Mouse (Mus musculus) ES-CJ7 (cell line): ENCODE measurements around the gene Rpl35.
A peak's percentile ranks its signal among the peaks of the same experiment; 100 is the strongest.
"Not testable (repeated sequence)": the region's sequence is repeated elsewhere in the genome, so short reads cannot be mapped to it uniquely, and the experiment has no call there.

ENCODE experiments used
- DNase-seq: peaks from one replicate; pipeline ENCODE4 v3.0.0; 2011; ENCODE audit warnings: low read depth, low spot score

Rpl35 gene

DNA sequence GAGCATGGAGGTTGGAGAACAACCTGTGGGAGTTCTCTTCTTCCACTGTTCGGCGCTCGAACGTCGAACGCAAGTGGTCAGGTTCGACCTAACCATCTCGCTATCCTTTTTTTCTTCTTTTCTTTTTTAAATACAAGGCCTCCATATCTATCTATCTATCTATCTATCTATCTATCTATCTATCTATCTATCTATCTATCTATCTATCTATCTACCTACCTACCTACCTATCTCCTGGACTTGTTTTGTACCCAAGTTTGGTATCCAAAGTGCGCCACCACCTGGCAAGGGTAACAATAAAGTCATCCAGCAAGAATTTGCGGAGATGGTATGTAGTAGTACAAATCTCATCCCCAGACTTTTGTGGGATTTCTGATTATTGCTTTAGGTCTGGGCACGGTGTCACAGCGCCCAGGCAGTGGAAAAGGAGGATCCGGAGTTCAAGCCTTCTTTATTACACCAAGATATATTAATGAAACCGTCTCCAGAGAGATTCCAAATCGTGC is at the start of gene Rpl35:
Gene Rpl35, minus strand, starts transcription at position 51 of the 506 bp plus-strand sequence.
- peak; percentile 76 for DNase-seq

GRCm38 (mm10) chr2:39048515-39048914 is 43.1 kb upstream of the Rpl35 start:
- no peak for DNase-seq

GRCm38 (mm10) chr2:39040215-39040614 is 34.8 kb upstream of the Rpl35 start:
- no peak for DNase-seq

- DNase-seq, result no peak
These were observed 26.2 kb upstream of the Rpl35 start for GRCm38 (mm10) chr2:39031611-39032010.

GRCm38 (mm10) chr2:39020004-39020403 is 14.6 kb upstream of the Rpl35 start:
- no peak for DNase-seq

- no peak for DNase-seq
These were observed 11.2 kb upstream of the Rpl35 start for GRCm38 (mm10) chr2:39016581-39016980.

GRCm38 (mm10) chr2:39012768-39013279 is 7.4 kb upstream of the Rpl35 start:
- no peak for DNase-seq

- DNase-seq, result no peak
These were observed 6.5 kb upstream of the Rpl35 start for GRCm38 (mm10) chr2:39011971-39012370.

- DNase-seq, result no peak
These were observed 5.8 kb upstream of the Rpl35 start for GRCm38 (mm10) chr2:39011264-39011663.

DNA sequence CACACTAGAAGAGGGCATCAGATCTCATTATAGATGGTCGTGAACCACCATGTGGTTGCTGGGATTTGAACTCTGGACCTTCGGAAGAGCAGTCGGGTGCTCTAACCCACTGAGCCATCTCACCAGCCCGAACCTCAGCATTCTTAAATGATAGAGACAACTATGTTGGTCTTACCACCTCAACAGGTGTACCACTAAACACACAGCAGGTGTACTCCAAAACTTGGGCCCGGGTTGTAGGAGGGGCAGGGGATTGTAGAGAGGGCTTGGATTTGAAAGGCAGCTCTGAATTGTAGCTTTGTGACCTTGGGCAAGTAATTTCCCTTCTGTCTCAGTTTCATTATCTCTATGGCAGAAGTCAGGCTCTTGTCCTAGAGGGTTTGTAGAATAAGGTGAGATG is 4.7 kb upstream of the Rpl35 start:
- DNase-seq, result not testable (repeated sequence)

- DNase-seq, result no peak
These were observed 3.5 kb upstream of the Rpl35 start for GRCm38 (mm10) chr2:39008954-39009365.

DNA sequence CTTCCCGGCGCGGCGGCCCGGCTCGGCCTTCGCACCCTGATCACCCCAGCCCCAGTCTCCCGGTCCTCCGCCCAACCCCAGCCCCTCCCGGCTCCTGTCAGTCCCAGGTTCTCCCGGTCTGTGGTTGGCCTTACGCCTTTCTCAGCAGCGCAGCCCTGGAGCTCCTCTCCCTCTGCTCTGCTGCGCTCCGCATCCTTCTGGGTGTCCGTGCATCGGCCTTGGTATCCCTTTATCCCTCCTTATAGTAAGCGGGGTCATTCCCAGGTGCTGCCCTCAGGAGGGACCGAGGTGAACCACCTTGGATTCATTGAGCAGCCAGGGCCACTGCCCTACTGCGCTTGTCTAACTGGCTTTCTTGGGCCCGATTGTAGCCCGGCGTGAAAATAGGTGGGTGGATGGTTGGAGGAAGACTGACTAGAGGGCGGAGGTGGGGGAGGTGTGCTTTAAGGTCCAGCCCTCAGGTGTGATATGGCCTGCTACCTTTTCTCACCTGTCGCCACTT is 3.0 kb upstream of the Rpl35 start:
- peak; percentile 32 for DNase-seq

DNA sequence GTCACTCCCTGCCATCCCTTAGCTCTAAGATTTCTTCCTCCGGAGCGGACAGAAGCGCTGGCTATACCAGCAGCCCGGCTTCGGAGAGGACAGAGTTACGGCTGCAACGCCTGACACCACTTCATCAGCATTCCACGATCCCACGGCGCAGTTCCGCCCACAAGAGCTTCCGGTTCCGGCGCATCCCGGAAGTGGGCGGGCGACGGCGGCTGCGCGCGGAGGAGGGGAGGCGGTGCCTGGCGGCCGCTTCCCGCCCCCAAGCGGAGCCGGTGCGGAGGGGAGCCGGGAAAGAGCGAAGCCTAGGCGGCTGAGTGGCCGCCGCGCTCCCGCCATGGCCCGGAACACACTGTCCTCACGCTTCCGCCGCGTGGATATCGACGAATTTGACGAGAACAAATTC is 2.4 kb upstream of the Rpl35 start:
- DNase-seq, result peak; percentile 91

GRCm38 (mm10) chr2:39006149-39006730 is 816 bp upstream of the Rpl35 start:
- peak; percentile 29 for DNase-seq

DNA sequence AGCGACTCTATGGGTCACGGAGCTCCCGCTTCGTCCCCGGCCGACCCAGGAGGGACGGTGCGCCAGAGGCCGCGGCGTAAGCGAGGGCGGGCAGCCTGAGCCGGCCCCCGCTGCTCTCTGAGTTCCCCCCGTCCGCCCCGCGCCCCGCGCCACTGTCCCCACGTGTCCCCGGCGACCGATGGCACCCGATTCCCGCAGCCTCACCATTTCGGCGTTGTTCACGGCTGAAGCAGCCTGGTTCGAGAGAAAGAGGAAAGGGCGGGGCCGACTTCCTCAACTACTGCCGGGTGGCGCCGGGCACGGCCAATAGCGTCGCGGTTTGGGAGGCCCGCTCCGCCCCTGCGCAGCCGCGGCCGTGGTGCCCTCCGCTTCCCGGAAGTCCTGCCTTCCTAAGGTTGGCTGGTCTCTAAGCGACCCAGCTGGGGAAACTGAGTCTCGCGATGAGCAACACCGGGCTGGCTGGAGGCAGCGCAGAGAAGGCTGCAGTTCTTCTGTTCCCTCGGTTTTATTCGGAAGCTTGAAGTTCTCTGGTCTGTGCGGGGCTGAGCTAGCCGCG is 466 bp downstream of the Rpl35 start, which contains the start of gene Arpc5l:
Gene Arpc5l, plus strand, starts transcription at position 469 of the 556 bp plus-strand sequence.
- peak; percentile 94 for DNase-seq

- DNase-seq, result peak; percentile 25
These were observed 1.1 kb downstream of the Rpl35 start for GRCm38 (mm10) chr2:39004372-39004771.

GRCm38 (mm10) chr2:39003512-39003911 is 1.9 kb downstream of the Rpl35 start:
- DNase-seq, result peak; percentile 32

DNA sequence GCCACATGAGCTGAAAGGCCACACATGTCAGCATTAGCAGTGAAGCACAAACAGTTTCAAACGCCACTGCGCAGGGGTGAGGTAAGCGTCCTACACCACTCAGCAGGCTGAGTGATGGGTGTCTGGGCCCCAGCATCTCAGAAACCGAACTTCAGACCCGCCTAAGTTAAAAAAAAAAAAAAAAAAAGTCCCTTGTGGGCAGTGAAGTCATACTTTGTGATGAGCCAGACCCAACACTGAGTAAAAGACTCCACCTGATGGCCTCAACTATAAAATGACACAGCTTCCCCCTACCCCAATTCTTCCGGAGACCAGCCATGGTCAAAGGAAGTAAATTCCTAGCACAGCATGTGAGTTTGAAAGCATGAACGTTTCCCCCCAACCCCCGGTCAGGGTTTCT is 2.3 kb downstream of the Rpl35 start:
- no peak for DNase-seq

- DNase-seq, result no peak
These were observed 3.6 kb downstream of the Rpl35 start for GRCm38 (mm10) chr2:39001866-39002265.

DNA sequence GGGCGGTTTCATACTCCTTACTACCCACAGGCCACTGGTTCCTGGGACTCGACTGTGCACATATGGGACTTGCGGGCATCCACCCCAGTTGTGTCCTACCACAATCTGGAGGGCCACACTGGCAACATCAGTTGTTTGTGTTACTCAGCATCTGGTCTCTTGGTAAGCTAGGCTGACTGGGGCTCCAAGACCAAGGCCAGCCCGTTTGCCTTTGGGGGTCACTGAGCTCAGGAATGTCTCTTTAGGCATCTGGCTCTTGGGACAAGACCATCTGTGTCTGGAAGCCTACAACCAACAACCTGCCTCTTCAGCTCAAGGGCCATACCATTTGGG is 4.9 kb downstream of the Rpl35 start:
- no peak for DNase-seq

GRCm38 (mm10) chr2:38999910-39000586 is 5.4 kb downstream of the Rpl35 start:
- peak; percentile 32 for DNase-seq

DNA sequence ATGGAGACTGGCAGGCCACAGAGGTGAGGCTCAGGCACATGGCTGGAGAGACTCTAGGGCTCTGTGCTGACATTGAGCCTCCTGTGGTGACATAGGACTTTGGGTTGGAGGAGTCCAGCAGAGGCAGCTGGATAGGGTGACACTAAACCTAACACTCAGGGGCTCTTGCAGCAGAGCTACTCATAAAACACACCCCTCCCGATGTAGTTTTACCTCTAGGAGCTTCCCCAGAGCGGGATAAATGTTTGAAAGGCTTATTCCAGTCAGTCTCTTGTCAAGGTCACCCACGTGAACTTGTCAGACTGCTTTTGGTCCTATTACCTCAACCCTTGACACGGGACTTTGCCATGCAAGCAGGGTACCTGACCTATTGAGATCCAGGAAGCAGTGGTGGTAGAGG is 6.0 kb downstream of the Rpl35 start:
- DNase-seq, result no peak
